Mouse (Mus musculus) erythroblast, embryonic 14.5 days (primary cell): ENCODE measurements around the gene Myl6.
"Not testable (repeated sequence)": the region's sequence is repeated elsewhere in the genome, so short reads cannot be mapped to it uniquely, and the experiment has no call there.

Experiments used
- GATA1 ChIP-seq: IDR thresholded peaks from 2 replicates; pipeline ENCODE4 v1.6.1; 2012; ENCODE audit warnings: low read length, inconsistent platforms, mixed read lengths
- TAL1 ChIP-seq: IDR thresholded peaks from 3 replicates; pipeline ENCODE4 v1.6.1; 2012; ENCODE audit warnings: low read length, inconsistent platforms, mixed read lengths

- TF ChIP-seq GATA1, TAL1: not testable (repeated sequence)
Measured at GRCm38 (mm10) chr10:128505371-128505667, 11.4 kb upstream of the Myl6 start.
